Comparison of ENCODE assay signal across 11 mouse cellular contexts in the genomic region with DNA sequence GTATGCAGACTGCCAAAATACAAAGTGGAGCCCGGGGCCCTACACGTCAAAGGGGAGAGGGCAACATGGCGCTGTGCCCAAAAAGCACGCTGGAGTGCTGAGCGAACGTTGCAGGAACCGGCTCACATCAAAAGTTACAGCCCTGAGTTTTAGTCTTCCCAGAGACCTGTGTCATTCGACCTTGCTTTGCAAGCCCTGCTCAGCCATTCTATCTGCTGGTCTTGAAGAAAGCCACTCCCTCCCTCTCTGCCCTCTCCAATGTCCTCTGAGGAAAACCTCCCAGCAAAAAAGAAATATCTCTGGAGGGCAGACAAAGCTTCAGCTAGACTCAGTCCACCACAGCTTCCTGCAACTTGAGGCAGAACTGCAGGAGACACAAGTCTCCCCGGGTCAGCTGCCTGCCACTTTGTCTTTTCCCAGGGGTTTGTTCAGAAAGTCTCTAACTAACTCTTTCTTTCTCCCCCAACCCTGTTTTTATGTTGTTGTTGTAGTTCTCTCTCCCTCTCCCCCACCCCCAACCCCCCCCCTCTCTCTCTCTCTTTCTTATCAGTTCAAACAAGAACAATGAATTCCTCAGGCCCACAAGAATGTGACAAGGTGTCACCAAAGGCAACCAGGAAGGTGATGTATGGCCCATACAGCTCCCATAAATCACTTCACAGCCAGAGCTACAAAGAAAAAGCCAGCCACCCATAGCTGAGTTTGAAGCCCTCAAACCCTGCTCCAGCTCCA. TPM values are rescaled to one million over a fixed set of nuclear protein-coding genes. Genes with fewer than 3 reads are reported as not detected.
DNase-seq lines count a peak whose midpoint lies in the region; ATAC-seq and TF ChIP-seq lines count a peak whose summit lies in the region.
"Had no signal": no experiment of that assay in that cellular context is flagged by ENCODE, and none has a peak within 500 bp of the region (broad histone marks: within the 10 kb centered on the region; RNA-seq: fewer than 3 reads in every experiment).

No protein-coding gene starts in this region.

- no peak overlapping the region for H3K4me3 ChIP-seq in intestine, embryonic 14.5 days (ENCODE audit: low read depth, low read length)
- no peak overlapping the region for H3K4me3 ChIP-seq in intestine, postnatal 0 days (ENCODE audit: low read depth, low read length)
- no peak overlapping the region for H3K4me3 ChIP-seq in limb, embryonic 13.5 days
- H3K4me3 ChIP-seq: erythroblast, embryonic 14.5 days; heart, adult 2 months; left cerebral cortex, adult 2 months had no signal

- ATAC-seq in intestine, embryonic 14.5 days (replicated peaks; ENCODE audit: low FRiP score, low TSS enrichment, low read depth) = peak; percentile 82
- no peak for ATAC-seq in intestine, postnatal 0 days
- ATAC-seq in limb, embryonic 13.5 days (ENCODE audit: low FRiP score, low read depth) = no peak

- peaks cover 72% of the 10 kb centered on the region for H3K4me1 ChIP-seq in intestine, embryonic 14.5 days (replicated peaks; ENCODE audit: control insufficient read depth, insufficient read depth, low read length)
- 0 out of 2 replicates have a peak, but pooled peaks cover 7% of the 10 kb centered on the region for H3K4me1 ChIP-seq in intestine, postnatal 0 days (replicated peaks; ENCODE audit: control insufficient read depth, insufficient read depth, low read length)
- H3K4me1 ChIP-seq in limb, embryonic 13.5 days = peaks cover 71% of the 10 kb centered on the region

- WGBS in intestine, embryonic 14.5 days = 19% methylated on average over 9 of the region's 9 CpGs
- WGBS in intestine, postnatal 0 days = 16% methylated on average over 9 of the region's 9 CpGs
- WGBS in limb, embryonic 13.5 days = 26% methylated on average over 9 of the region's 9 CpGs

- no peaks in the 10 kb centered on the region for H3K9me3 ChIP-seq in intestine, embryonic 14.5 days (ENCODE audit: control insufficient read depth, low read length)
- no peaks in the 10 kb centered on the region for H3K9me3 ChIP-seq in intestine, postnatal 0 days (ENCODE audit: control insufficient read depth)
- H3K9me3 ChIP-seq in limb, embryonic 13.5 days = no peaks in the 10 kb centered on the region

- H3K4me2 ChIP-seq in intestine, embryonic 14.5 days (ENCODE audit: low read length) = no peak overlapping the region
- H3K4me2 ChIP-seq in intestine, postnatal 0 days (replicated peaks; ENCODE audit: low read depth) = no peak overlapping the region
- no peak overlapping the region for H3K4me2 ChIP-seq in limb, embryonic 13.5 days (replicated peaks)

- no peak for TF ChIP-seq CTCF in intestine, postnatal 0 days (IDR thresholded peaks at IDR 0.05; ENCODE audit: low read depth)
- no peak for TF ChIP-seq CTCF in brain, embryonic 14.5 days (IDR thresholded peaks at IDR 0.05; ENCODE audit: borderline replicate concordance, extremely low read depth, insufficient read depth, insufficient read length)

- peak overlapping the region; percentile 64 for H3K27ac ChIP-seq in intestine, embryonic 14.5 days (ENCODE audit: low read depth)
- H3K27ac ChIP-seq in intestine, postnatal 0 days (ENCODE audit: low read depth, low read length) = no peak overlapping the region
- peak overlapping the region; percentile 56; the same call in 1 of the 2 replicates for H3K27ac ChIP-seq in limb, embryonic 13.5 days
- H3K27ac ChIP-seq: heart, adult 2 months; left cerebral cortex, adult 2 months had no signal

- peaks cover 54% of the 10 kb centered on the region for H3K36me3 ChIP-seq in intestine, embryonic 14.5 days (ENCODE audit: control insufficient read depth, insufficient read depth, low read length)
- no peaks in the 10 kb centered on the region; the same call in 1 of the 2 replicates for H3K36me3 ChIP-seq in intestine, postnatal 0 days (ENCODE audit: control insufficient read depth, insufficient read depth)
- H3K36me3 ChIP-seq in limb, embryonic 13.5 days = peaks cover 39% of the 10 kb centered on the region

- no peak for TF ChIP-seq POLR2A in brain, embryonic 14.5 days (IDR thresholded peaks at IDR 0.05; ENCODE audit: borderline replicate concordance, extremely low read depth, insufficient read depth, insufficient read length, poor library complexity, severe bottlenecking)

- no peaks in the 10 kb centered on the region for H3K27me3 ChIP-seq in intestine, embryonic 14.5 days (replicated peaks; ENCODE audit: control insufficient read depth, insufficient read depth, low read length)
- H3K27me3 ChIP-seq in intestine, postnatal 0 days (replicated peaks; ENCODE audit: control insufficient read depth, insufficient read depth, low read length) = no peaks in the 10 kb centered on the region
- H3K27me3 ChIP-seq in limb, embryonic 13.5 days = no peaks in the 10 kb centered on the region

- no peak for DNase-seq in intestine, embryonic 14.5 days (ENCODE audit: low spot score)
- DNase-seq in NIH3T3 (ENCODE audit: low read depth) = peak; percentile 58
- DNase-seq in brain, embryonic 14.5 days (ENCODE audit: low read depth) = peak; percentile 55
- DNase-seq in cerebellum, postnatal 25 days = no peak
- DNase-seq in frontal cortex, postnatal 10 days (ENCODE audit: low spot score in 2 of 2) = no peak
- DNase-seq: heart, adult 2 months; thymus, adult 2 months had no signal

- H3K9ac ChIP-seq in intestine, embryonic 14.5 days (ENCODE audit: low read length) = no peak overlapping the region
- no peak overlapping the region for H3K9ac ChIP-seq in intestine, postnatal 0 days (ENCODE audit: low read depth, low read length)
- no peak overlapping the region for H3K9ac ChIP-seq in limb, embryonic 13.5 days

RNA-seq across cellular contexts. Expression of a gene that starts 43.4 kb away (rescaled TPM):
- 61.0 and 68.0 TPM in 2 replicates for polyA plus RNA-seq in intestine, embryonic 14.5 days (2014; fragmentation: Nextera tagmentation; extraction: Ambion mirVana)
- 4.3 TPM in 2 replicates for polyA plus RNA-seq in intestine, postnatal 0 days (2015; fragmentation: Nextera tagmentation; extraction: Ambion mirVana)
- 8.1 and 9.0 TPM in 2 replicates for polyA plus RNA-seq in brain, embryonic 14.5 days (2012; rRNA removed)
- 88.7 and 108 TPM in 2 replicates for polyA plus RNA-seq in limb, embryonic 13.5 days (2015; fragmentation: Nextera tagmentation; extraction: Ambion mirVana)
- polyA plus RNA-seq: heart, adult 2 months had no signal

Comparison
In these comparisons a context has a peak if more than half of its experiments do, and no peak if none do; other contexts are left out.
1. DNase-seq: peak in NIH3T3 (single experiment) and brain, embryonic 14.5 days (single experiment); none in intestine, embryonic 14.5 days (single experiment), cerebellum, postnatal 25 days (0 of 2) and frontal cortex, postnatal 10 days (0 of 2).